Mouse (Mus musculus): ENCODE results near the gene Ggnbp2. TPM values are rescaled to one million over a fixed set of nuclear protein-coding genes. Genes with fewer than 3 reads are reported as not detected.

The Ggnbp2 gene
- polyA plus RNA-seq, 1 experiment from 2014 or later = 55.8 TPM

GRCm38 (mm10) chr11:84871046-84871445, 429 bp upstream of the Ggnbp2 start:
- Histone ChIP-seq H3K27ac (ENCODE audit: low read length) (peak overlapping the region; percentile 100), H3K4me3 (ENCODE audit: low read length) (peak overlapping the region; percentile 98), H3K27me3 (ENCODE audit: control insufficient read depth, insufficient read depth, low read length) (no peaks in the 10 kb centered on the region), H3K9ac (ENCODE audit: low read length) (peak overlapping the region; percentile 94), H3K4me2 (ENCODE audit: low read depth, low read length) (peak overlapping the region; percentile 78), H3K4me1 (ENCODE audit: control insufficient read depth, insufficient read depth, low read length) (peaks cover 20% of the 10 kb centered on the region), H3K36me3 (ENCODE audit: control insufficient read depth, insufficient read depth) (no peaks in the 10 kb centered on the region), H3K9me3 (replicated peaks; ENCODE audit: control insufficient read depth, low read length) (no peaks in the 10 kb centered on the region)
- ATAC-seq (replicated peaks; ENCODE audit: extremely low read depth, insufficient read depth, low FRiP score) = peak; percentile 14
- WGBS = 0% methylated on average over 10 of the region's 10 CpGs

- H3K4me1 ChIP-seq (ENCODE audit: control insufficient read depth, insufficient read depth, low read length) = peaks cover 22% of the 10 kb centered on the region
- H3K27ac ChIP-seq (ENCODE audit: low read length) = peak overlapping the region; percentile 96
- peak overlapping the region; percentile 88 for H3K4me2 ChIP-seq (ENCODE audit: low read depth, low read length)
- peak overlapping the region; percentile 96 for H3K9ac ChIP-seq (ENCODE audit: low read length)
- under 1% methylated on average over 61 of the region's 61 CpGs for WGBS
- no peaks in the 10 kb centered on the region for H3K9me3 ChIP-seq (replicated peaks; ENCODE audit: control insufficient read depth, low read length)
- ATAC-seq (replicated peaks; ENCODE audit: extremely low read depth, insufficient read depth, low FRiP score) = peak; percentile 77
- H3K36me3 ChIP-seq (ENCODE audit: control insufficient read depth, insufficient read depth) = no peaks in the 10 kb centered on the region
- H3K27me3 ChIP-seq (ENCODE audit: control insufficient read depth, insufficient read depth, low read length) = no peaks in the 10 kb centered on the region
- H3K4me3 ChIP-seq (ENCODE audit: low read length) = peak overlapping the region; percentile 98
These were observed 932 bp downstream of the Ggnbp2 start for GRCm38 (mm10) chr11:84869537-84870232.

DNA sequence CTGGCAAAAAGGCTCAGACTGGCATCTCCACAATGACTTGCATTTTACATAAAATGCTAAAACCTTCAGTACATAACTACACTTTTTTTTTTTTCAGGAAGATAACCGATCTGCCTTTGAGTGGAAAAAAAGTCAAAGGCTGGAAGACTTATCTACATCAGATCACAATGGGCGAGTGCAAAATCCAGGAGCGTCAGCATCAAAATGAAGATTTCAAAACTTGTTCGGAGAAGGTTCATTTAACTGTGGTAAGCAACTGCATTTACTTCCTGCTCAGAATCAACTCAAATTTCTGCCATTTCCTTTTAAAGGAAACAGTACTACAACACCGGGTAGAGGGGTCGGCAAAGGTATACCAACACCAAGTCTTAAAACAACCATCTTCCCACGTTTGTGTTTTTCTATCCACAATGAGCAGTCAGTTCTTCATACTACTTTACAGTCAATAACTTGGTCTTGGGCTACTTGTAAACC, 1.8 kb downstream of the Ggnbp2 start:
- Histone ChIP-seq H3K36me3 (ENCODE audit: control insufficient read depth, insufficient read depth) (no peaks in the 10 kb centered on the region), H3K4me2 (ENCODE audit: low read depth, low read length) (peak overlapping the region; percentile 88), H3K27me3 (ENCODE audit: control insufficient read depth, insufficient read depth, low read length) (no peaks in the 10 kb centered on the region), H3K27ac (ENCODE audit: low read length) (peak overlapping the region; percentile 96), H3K9ac (ENCODE audit: low read length) (peak overlapping the region; percentile 96), H3K4me1 (ENCODE audit: control insufficient read depth, insufficient read depth, low read length) (peaks cover 22% of the 10 kb centered on the region), H3K4me3 (ENCODE audit: low read length) (peak overlapping the region; percentile 98), H3K9me3 (replicated peaks; ENCODE audit: control insufficient read depth, low read length) (no peaks in the 10 kb centered on the region)
- no peak for ATAC-seq (replicated peaks; ENCODE audit: extremely low read depth, insufficient read depth, low FRiP score)
- 4% methylated on average over 7 of the region's 7 CpGs for WGBS

DNA sequence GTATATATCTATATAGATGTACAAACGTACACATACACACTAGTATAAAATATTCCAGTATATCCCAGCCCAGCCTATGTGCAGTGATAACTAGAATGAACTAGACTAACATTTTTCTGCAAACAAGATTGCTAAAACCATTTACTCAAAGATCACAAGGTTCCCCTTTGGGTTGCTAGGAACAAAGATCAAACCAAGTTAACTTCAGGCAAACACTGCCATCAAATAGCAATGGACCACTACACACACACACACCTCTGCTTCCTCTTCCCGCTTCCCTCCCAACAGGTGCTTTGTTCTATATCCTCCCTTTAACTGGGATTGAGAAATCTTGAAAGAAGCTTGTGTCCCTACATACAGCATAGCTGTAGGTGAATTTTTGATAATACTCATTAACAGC, 3.0 kb downstream of the Ggnbp2 start:
- no peak overlapping the region for H3K4me3 ChIP-seq (ENCODE audit: low read length)
- peaks cover 22% of the 10 kb centered on the region for H3K4me1 ChIP-seq (ENCODE audit: control insufficient read depth, insufficient read depth, low read length)
- H3K9me3 ChIP-seq (replicated peaks; ENCODE audit: control insufficient read depth, low read length) = no peaks in the 10 kb centered on the region
- 0 out of 2 replicates have a peak overlapping the region, but pooled peaks have one; percentile 2 for H3K4me2 ChIP-seq (ENCODE audit: low read depth, low read length)
- H3K27ac ChIP-seq (ENCODE audit: low read length) = no peak overlapping the region
- H3K27me3 ChIP-seq (ENCODE audit: control insufficient read depth, insufficient read depth, low read length) = no peaks in the 10 kb centered on the region
- no peak overlapping the region for H3K9ac ChIP-seq (ENCODE audit: low read length)
- WGBS = 90% methylated on average over 2 of the region's 2 CpGs
- H3K36me3 ChIP-seq (ENCODE audit: control insufficient read depth, insufficient read depth) = no peaks in the 10 kb centered on the region
- no peak for ATAC-seq (replicated peaks; ENCODE audit: extremely low read depth, insufficient read depth, low FRiP score)

- no peak overlapping the region for H3K9ac ChIP-seq (ENCODE audit: low read length)
- H3K9me3 ChIP-seq (replicated peaks; ENCODE audit: control insufficient read depth, low read length) = no peaks in the 10 kb centered on the region
- 47% methylated on average over 2 of the region's 2 CpGs for WGBS
- no peak overlapping the region for H3K27ac ChIP-seq (ENCODE audit: low read length)
- H3K4me3 ChIP-seq (ENCODE audit: low read length) = no peak overlapping the region
- no peak overlapping the region for H3K4me2 ChIP-seq (ENCODE audit: low read depth, low read length)
- ATAC-seq (replicated peaks; ENCODE audit: extremely low read depth, insufficient read depth, low FRiP score) = no peak
- H3K4me1 ChIP-seq (ENCODE audit: control insufficient read depth, insufficient read depth, low read length) = peaks cover 17% of the 10 kb centered on the region
- H3K36me3 ChIP-seq (ENCODE audit: control insufficient read depth, insufficient read depth) = peaks cover 3% of the 10 kb centered on the region
- H3K27me3 ChIP-seq (ENCODE audit: control insufficient read depth, insufficient read depth, low read length) = no peaks in the 10 kb centered on the region
These were observed 5.3 kb downstream of the Ggnbp2 start for GRCm38 (mm10) chr11:84865268-84865667.

DNA sequence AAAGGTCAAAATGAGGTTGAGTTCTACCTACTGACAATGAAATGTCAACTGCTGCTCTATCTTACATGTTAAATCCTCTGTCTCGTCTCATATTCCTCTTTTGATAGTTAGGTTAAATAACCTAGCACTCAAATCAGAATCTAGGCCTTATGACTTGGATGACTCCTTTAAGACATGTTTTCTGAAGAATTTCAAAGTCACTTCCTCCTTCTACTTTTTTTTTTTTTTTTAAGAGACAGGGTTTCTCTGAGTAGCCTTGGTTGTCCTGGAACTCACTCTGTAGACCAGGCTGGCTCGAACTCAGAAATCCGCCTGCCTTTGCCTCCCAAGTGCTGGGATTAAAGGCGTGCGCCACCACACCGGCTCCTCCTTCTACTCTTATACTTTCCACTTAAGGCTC, 15.3 kb downstream of the Ggnbp2 start:
- Histone ChIP-seq H3K4me1 (ENCODE audit: control insufficient read depth, insufficient read depth, low read length) (no peaks in the 10 kb centered on the region), H3K36me3 (ENCODE audit: control insufficient read depth, insufficient read depth) (peaks cover 33% of the 10 kb centered on the region)
- ATAC-seq (replicated peaks; ENCODE audit: extremely low read depth, insufficient read depth, low FRiP score) = no peak

GRCm38 (mm10) chr11:84847475-84848090, 23.0 kb downstream of the Ggnbp2 start:
- WGBS = 83% methylated on average over 7 of the region's 7 CpGs
- no peaks in the 10 kb centered on the region for H3K9me3 ChIP-seq (replicated peaks; ENCODE audit: control insufficient read depth, low read length)
- peaks cover 39% of the 10 kb centered on the region for H3K36me3 ChIP-seq (ENCODE audit: control insufficient read depth, insufficient read depth)
- H3K27me3 ChIP-seq (ENCODE audit: control insufficient read depth, insufficient read depth, low read length) = no peaks in the 10 kb centered on the region
- no peaks in the 10 kb centered on the region for H3K4me1 ChIP-seq (ENCODE audit: control insufficient read depth, insufficient read depth, low read length)
- no peak overlapping the region for H3K4me3 ChIP-seq (ENCODE audit: low read length)
- H3K27ac ChIP-seq (ENCODE audit: low read length) = no peak overlapping the region
- ATAC-seq (replicated peaks; ENCODE audit: extremely low read depth, insufficient read depth, low FRiP score) = no peak
- no peak overlapping the region for H3K4me2 ChIP-seq (ENCODE audit: low read depth, low read length)
- H3K9ac ChIP-seq (ENCODE audit: low read length) = no peak overlapping the region

More for the DNA sequence above, 15.3 kb downstream of the Ggnbp2 start:
- WGBS = 93% methylated on average over 6 of the region's 6 CpGs
- Histone ChIP-seq H3K27me3 (ENCODE audit: control insufficient read depth, insufficient read depth, low read length) (no peaks in the 10 kb centered on the region), H3K4me2 (ENCODE audit: low read depth, low read length) (no peak overlapping the region), H3K27ac (ENCODE audit: low read length) (no peak overlapping the region), H3K4me3 (ENCODE audit: low read length) (no peak overlapping the region), H3K9ac (ENCODE audit: low read length) (no peak overlapping the region), H3K9me3 (replicated peaks; ENCODE audit: control insufficient read depth, low read length) (no peaks in the 10 kb centered on the region)

- Histone ChIP-seq H3K9me3 (replicated peaks; ENCODE audit: control insufficient read depth, low read length) (no peaks in the 10 kb centered on the region), H3K27ac (ENCODE audit: low read length) (no peak overlapping the region), H3K27me3 (ENCODE audit: control insufficient read depth, insufficient read depth, low read length) (no peaks in the 10 kb centered on the region), H3K4me2 (ENCODE audit: low read depth, low read length) (no peak overlapping the region), H3K4me3 (ENCODE audit: low read length) (no peak overlapping the region), H3K9ac (ENCODE audit: low read length) (no peak overlapping the region), H3K4me1 (ENCODE audit: control insufficient read depth, insufficient read depth, low read length) (no peaks in the 10 kb centered on the region), H3K36me3 (ENCODE audit: control insufficient read depth, insufficient read depth) (peaks cover 33% of the 10 kb centered on the region)
- 94% methylated on average over 15 of the region's 15 CpGs for WGBS
- ATAC-seq (replicated peaks; ENCODE audit: extremely low read depth, insufficient read depth, low FRiP score) = no peak
These were observed 23.7 kb downstream of the Ggnbp2 start for GRCm38 (mm10) chr11:84846741-84847474.

- 82% methylated on average over 2 of the region's 2 CpGs for WGBS
- no peak overlapping the region for H3K4me2 ChIP-seq (ENCODE audit: low read depth, low read length)
- H3K9me3 ChIP-seq (replicated peaks; ENCODE audit: control insufficient read depth, low read length) = no peaks in the 10 kb centered on the region
- no peak overlapping the region for H3K4me3 ChIP-seq (ENCODE audit: low read length)
- no peak overlapping the region for H3K9ac ChIP-seq (ENCODE audit: low read length)
- peaks cover 42% of the 10 kb centered on the region for H3K36me3 ChIP-seq (ENCODE audit: control insufficient read depth, insufficient read depth)
- H3K27ac ChIP-seq (ENCODE audit: low read length) = no peak overlapping the region
- no peak for ATAC-seq (replicated peaks; ENCODE audit: extremely low read depth, insufficient read depth, low FRiP score)
- no peaks in the 10 kb centered on the region for H3K27me3 ChIP-seq (ENCODE audit: control insufficient read depth, insufficient read depth, low read length)
- H3K4me1 ChIP-seq (ENCODE audit: control insufficient read depth, insufficient read depth, low read length) = no peaks in the 10 kb centered on the region
These were observed 31.3 kb downstream of the Ggnbp2 start for GRCm38 (mm10) chr11:84839330-84839729.
